Mouse (Mus musculus) hindbrain, postnatal 0 days (tissue): Measurements from ENCODE around the gene Dcaf12. TPM values are rescaled to one million over a fixed set of nuclear protein-coding genes. Genes with fewer than 3 reads are reported as not detected.

ENCODE experiments used
- ATAC-seq: fragments of 200-750 bp; cut with Nextera tagmentation; 2 replicates; pipeline ENCODE4 v1.8.0; 2017; ENCODE audit warnings: mild to moderate bottlenecking, moderate TSS enrichment, moderate library complexity
- DNase-seq: peaks from one replicate; pipeline ENCODE4 v3.0.0-alpha.2; 2015; ENCODE audit warnings: low spot score
- H3K27ac ChIP-seq: fragments of 300-500 bp; sonication (generic); 2 replicates; pipeline ENCODE4 v1.5.1; 2014; ENCODE audit warnings: mild to moderate bottlenecking
- H3K27me3 ChIP-seq: fragments of 300-500 bp; sonication (generic); 2 replicates; pipeline ENCODE4 v1.6.1; 2014; ENCODE audit warnings: low read length, mixed read lengths; ENCODE audit not compliant: insufficient read depth
- H3K36me3 ChIP-seq: fragments of 300-500 bp; sonication (generic); 2 replicates; pipeline ENCODE4 v1.6.1; 2014; ENCODE audit warnings: low read length, mixed read lengths; ENCODE audit not compliant: insufficient read depth
- H3K4me1 ChIP-seq: fragments of 300-500 bp; sonication (generic); 2 replicates; pipeline ENCODE4 v1.6.1; 2014; ENCODE audit warnings: antibody characterized with exemption, low read length, mixed read lengths; ENCODE audit not compliant: insufficient read depth
- H3K4me2 ChIP-seq: fragments of 300-500 bp; sonication (generic); 2 replicates; pipeline ENCODE4 v1.6.1; 2014; ENCODE audit warnings: low read depth, mild to moderate bottlenecking, low read length, moderate library complexity, mixed read lengths
- H3K4me3 ChIP-seq: fragments of 300-500 bp; sonication (generic); 2 replicates; pipeline ENCODE4 v1.5.1; 2014; ENCODE audit warnings: low read length
- H3K9ac ChIP-seq: fragments of 300-500 bp; sonication (generic); replicated peaks from 2 replicates; pipeline ENCODE4 v1.6.1; 2014; ENCODE audit warnings: mild to moderate bottlenecking, low read length, moderate library complexity, mixed read lengths
- H3K9me3 ChIP-seq: fragments of 300-500 bp; sonication (generic); 2 replicates; pipeline ENCODE4 v1.6.1; 2016; ENCODE audit warnings: low read length, mixed read lengths
- CTCF ChIP-seq: IDR thresholded peaks from 2 replicates; pipeline ENCODE4 v1.5.1; 2016; ENCODE audit warnings: antibody characterized with exemption, control low read depth, low read depth
- WGBS: fragments of 180-500 bp; shearing (Covaris S2); extraction: QIAGEN DNeasy Blood & Tissue Kit; methylation state at CpG from one replicate; pipeline ENCODE4 v1.1.7; 2014; 5-methylcytosine and 5-hydroxymethylcytosine counted together
- polyA plus RNA-seq: library from polyadenylated mRNA; unstranded; fragments of >200 nt; fragmentation: Nextera tagmentation; extraction: Ambion mirVana; gene quantifications from 2 replicates; pipeline ENCODE4 v1.2.1, GENCODE M21; 2015
- total RNA-seq: library from RNA; depleted of rRNA; stranded (reverse); fragments of >200 nt; gene quantifications from 2 replicates; pipeline ENCODE4 v1.2.3, GENCODE M21; 2014

The Dcaf12 gene
- total and polyA plus RNA-seq, 2 experiments from 2014 or later = 53.0 to 64.0 TPM

DNA sequence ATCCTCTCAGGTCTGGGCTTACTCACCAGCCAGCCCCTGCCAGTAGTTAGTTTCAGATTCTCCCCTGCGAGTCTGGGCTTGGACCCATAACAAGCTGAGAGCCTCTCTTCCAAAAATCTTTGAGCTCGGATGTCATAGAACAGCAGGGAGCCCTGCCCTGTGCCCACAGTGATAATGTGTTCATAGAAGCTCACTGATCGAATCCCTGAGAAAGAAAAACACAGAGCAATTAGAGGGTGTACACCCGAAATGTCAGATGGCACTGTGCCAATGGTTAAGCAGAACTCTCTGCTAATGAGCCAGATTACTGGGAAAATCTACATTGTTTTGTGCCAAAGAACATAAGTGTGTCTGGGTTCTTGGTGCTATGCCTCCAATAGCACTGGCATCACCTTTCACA, 20.8 kb downstream of the Dcaf12 start:
- peaks cover 66% of the 10 kb centered on the region for H3K36me3 ChIP-seq

DNA sequence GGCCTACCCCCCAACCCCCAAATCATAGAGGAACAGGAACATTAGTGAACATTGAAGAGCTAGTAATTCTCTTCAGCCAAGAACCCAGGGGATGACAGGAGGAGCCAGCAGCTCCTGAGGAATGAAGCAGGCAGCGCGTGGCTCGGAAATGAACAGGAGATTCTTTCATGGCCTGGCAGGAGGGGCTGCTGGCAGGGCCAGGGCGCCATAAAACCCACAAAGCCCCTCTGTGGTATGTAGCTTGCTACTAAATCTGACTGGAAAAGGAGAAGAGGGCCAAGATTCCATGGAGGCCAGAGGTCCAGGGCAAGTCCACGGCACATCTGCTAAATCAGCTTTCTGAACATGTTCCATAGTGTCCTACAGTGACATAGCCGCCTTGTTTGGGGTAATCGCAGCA, 24.9 kb downstream of the Dcaf12 start:
- peak; percentile 27 for DNase-seq

More for the DNA sequence above, 20.8 kb downstream of the Dcaf12 start:
- Histone ChIP-seq H3K4me2 (no peak overlapping the region), H3K9me3 (no peaks in the 10 kb centered on the region), H3K4me3 (no peak overlapping the region), H3K27ac (no peak overlapping the region), H3K4me1 (no peaks in the 10 kb centered on the region), H3K27me3 (no peaks in the 10 kb centered on the region), H3K9ac (no peak overlapping the region)
- DNase-seq (no peak), ATAC-seq (no peak)
- TF ChIP-seq CTCF = no peak
- WGBS = 56% methylated on average over 4 of the region's 4 CpGs

DNA sequence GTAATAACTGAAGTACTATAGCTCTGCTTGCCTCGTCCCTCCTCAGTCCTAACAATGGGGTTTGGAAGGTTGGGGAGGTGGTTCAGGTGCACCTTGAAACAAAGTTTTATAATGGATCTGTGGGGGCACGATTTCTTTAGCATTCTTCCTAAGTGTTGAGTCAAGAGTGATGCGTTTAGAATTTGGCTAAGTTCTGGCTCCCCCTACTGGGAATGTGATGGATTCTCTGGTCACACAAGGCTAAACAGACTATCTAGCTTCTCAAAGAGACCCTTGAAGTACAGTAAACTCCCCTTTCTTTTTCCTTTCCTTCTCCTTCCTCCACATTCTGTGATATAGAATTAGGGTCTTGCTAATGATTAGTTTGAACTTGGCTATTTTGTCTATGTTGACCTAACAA, 28.3 kb downstream of the Dcaf12 start:
- H3K9ac ChIP-seq = no peak overlapping the region
- ATAC-seq = no peak
- TF ChIP-seq CTCF = peak; percentile 73
- no peaks in the 10 kb centered on the region for H3K9me3 ChIP-seq
- H3K4me2 ChIP-seq = no peak overlapping the region
- H3K36me3 ChIP-seq = peaks cover 13% of the 10 kb centered on the region
- H3K4me3 ChIP-seq = no peak overlapping the region
- peak; percentile 70 for DNase-seq
- 15% methylated on average over 3 of the region's 3 CpGs for WGBS
- no peaks in the 10 kb centered on the region for H3K27me3 ChIP-seq
- no peak overlapping the region for H3K27ac ChIP-seq
- no peaks in the 10 kb centered on the region for H3K4me1 ChIP-seq

More for the DNA sequence above, 24.9 kb downstream of the Dcaf12 start:
- 46% methylated on average over 7 of the region's 7 CpGs for WGBS
- H3K9me3 ChIP-seq = no peaks in the 10 kb centered on the region
- H3K27ac ChIP-seq = 0 out of 2 replicates have a peak overlapping the region, but pooled peaks have one; percentile 11
- no peak overlapping the region for H3K4me2 ChIP-seq
- no peaks in the 10 kb centered on the region for H3K4me1 ChIP-seq
- H3K4me3 ChIP-seq = no peak overlapping the region
- ATAC-seq = peak; percentile 62; the same call in 1 of the 2 replicates
- peaks cover 42% of the 10 kb centered on the region for H3K36me3 ChIP-seq
- no peaks in the 10 kb centered on the region for H3K27me3 ChIP-seq
- no peak overlapping the region for H3K9ac ChIP-seq
- TF ChIP-seq CTCF = no peak

DNA sequence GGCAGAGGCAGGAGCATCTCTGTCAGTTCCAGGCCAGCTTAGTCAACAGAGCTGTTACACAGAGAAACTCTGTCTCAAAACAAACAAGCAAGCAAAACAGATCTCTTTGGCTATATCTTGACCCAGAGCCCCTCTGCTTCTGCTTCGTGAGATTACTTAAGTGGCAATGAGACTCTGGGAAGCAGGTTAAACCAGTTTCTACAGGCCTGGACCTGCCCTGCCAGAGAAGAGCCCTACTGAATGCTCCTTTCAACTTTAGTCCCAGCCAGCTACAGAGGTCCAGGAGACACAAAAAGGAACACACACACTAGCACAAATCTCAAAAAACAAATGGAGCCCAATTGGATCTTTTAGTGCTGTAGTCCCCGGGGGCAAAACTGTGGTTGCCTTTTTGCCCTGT, 30.6 kb downstream of the Dcaf12 start:
- Histone ChIP-seq H3K4me3 (no peak overlapping the region), H3K9ac (no peak overlapping the region), H3K4me2 (no peak overlapping the region), H3K4me1 (no peaks in the 10 kb centered on the region), H3K36me3 (no peaks in the 10 kb centered on the region), H3K27ac (no peak overlapping the region), H3K9me3 (no peaks in the 10 kb centered on the region), H3K27me3 (no peaks in the 10 kb centered on the region)
- ATAC-seq (no peak), DNase-seq (no peak)
- TF ChIP-seq CTCF = no peak
- 94% methylated on average over 2 of the region's 2 CpGs for WGBS

DNA sequence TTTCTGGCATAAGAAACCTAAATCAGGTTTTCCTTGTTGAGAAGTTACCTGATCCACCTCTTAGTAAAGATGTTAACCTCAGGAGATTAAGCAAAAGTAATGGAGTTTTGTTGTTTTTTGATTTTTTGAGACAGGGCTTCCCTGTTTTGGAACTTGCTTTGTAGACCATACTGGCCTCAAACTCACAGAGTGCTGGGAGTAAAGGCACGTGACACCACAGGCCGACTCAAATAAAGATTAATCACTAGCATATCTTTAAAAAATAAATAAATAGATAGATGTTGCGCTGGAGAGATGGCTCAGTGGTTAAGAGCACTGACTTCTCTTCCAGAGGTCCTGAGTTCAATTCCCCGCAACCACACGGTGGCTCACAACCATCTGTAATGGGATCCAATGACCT, 38.8 kb downstream of the Dcaf12 start:
- no peak for DNase-seq
- no peak for ATAC-seq
- Histone ChIP-seq H3K4me3 (peak overlapping the region; percentile 79), H3K27ac (peak overlapping the region; percentile 90; the same call in 1 of the 2 replicates), H3K9ac (peak overlapping the region; percentile 81), H3K4me1 (peaks cover 21% of the 10 kb centered on the region), H3K9me3 (no peaks in the 10 kb centered on the region), H3K36me3 (no peaks in the 10 kb centered on the region), H3K27me3 (no peaks in the 10 kb centered on the region), H3K4me2 (peak overlapping the region; percentile 91)
- no peak for TF ChIP-seq CTCF
- WGBS = 77% methylated on average over 5 of the region's 5 CpGs

DNA sequence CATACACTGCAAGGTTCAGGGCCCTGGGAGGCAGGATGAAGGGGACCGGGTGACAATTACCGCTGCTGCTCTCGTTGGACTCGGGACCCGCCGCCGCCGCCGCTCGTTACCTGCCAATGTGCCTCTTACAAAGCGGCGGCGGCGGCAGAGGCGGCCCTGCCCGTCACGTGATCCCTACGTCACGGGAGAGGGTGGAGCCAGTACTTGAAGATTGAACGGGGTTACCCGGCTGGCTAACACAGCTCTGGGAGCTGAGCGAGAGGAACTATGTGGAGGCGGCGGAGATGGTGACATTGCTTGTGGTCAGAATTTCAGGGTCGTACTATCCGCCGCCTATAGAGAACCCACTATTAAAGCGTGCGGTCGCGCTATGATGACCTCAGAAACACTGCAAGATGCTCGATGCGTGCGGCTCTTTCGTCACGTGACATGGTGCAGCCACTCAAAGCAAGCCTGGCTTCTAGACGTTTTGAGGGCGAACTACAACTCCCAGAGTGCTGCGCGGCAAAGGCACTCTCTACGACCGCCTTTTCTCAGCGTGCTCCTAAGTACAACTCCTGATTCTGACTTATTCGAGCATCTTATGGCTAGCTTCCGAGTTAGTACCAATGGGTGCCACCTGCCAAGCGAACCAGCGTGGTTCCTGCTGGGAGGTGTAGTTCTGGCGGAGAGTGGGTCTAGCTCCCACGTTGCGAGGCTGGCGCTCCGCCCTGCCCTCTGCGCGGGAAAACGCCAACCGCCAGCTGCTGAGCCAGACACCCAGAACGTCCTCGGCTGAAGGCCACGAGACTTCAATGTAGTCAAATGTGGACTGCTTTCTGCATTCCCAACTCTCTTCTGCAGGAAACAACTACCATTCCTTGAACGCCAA, 39.5 kb downstream of the Dcaf12 start, which contains the start of gene Ubap2:
Gene Ubap2, minus strand, starts transcription at position 165 of the 871 bp plus-strand sequence.
- Histone ChIP-seq H3K9ac (peak within 1 kb of the TSS; percentile 81), H3K36me3 (no peaks in the 10 kb centered on the region), H3K4me2 (peak within 1 kb of the TSS; percentile 91), H3K27me3 (no peaks in the 10 kb centered on the region), H3K27ac (peak within 1 kb of the TSS; percentile 90), H3K9me3 (no peaks in the 10 kb centered on the region), H3K4me1 (peaks cover 21% of the 10 kb centered on the region), H3K4me3 (peak within 1 kb of the TSS; percentile 79)
- ATAC-seq = peak; percentile 99
- under 1% methylated on average over 60 of the region's 60 CpGs for WGBS
- no peak for TF ChIP-seq CTCF
- peak; percentile 100 for DNase-seq
